Mouse (Mus musculus) lung, adult 18-20 months (tissue): ENCODE results near the gene Gmfg.
A peak's percentile ranks its signal among the peaks of the same experiment; 100 is the strongest.

Experiments
- DNase-seq, 2 experiments: peaks; one replicate each; pipeline ENCODE4 v3.0.0; 2022; ENCODE audit warnings: mixed read lengths in 2 of 2

Gmfg gene

DNA sequence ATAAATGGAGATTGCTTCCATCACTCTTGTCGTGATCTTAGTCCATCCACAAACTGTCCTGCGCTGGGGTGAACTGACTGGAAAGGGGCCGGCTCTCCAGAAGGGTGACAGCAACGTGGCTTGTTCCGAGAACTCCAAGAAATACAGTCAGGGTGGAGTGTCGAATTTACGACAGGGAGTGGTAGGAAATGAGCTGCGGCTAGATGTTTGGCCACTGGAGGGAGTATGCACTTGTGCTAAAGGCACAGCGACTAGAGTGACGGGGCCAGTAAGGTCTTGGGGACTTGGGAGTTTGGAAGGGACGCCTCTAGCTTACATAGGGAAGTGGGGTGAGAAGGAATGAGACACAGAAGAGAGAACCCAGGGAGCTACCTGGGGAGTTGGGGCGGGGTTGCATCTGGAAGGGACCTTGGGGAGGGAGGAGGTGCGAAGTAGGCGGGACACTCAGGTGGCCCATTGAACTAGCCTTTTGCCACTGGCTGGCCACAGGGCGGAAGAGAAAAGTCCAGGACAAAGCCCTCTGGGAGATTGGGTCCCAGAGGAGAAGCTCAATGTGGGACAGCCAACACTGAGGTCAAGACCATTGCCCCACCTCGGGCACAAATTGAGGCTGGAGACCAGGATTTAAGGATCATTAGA lies at the start of gene Gmfg:
TSS of gene Gmfg (plus strand) at position 516 of the 639 bp plus-strand sequence.
- peak; percentile 90 to 92 for DNase-seq

DNA sequence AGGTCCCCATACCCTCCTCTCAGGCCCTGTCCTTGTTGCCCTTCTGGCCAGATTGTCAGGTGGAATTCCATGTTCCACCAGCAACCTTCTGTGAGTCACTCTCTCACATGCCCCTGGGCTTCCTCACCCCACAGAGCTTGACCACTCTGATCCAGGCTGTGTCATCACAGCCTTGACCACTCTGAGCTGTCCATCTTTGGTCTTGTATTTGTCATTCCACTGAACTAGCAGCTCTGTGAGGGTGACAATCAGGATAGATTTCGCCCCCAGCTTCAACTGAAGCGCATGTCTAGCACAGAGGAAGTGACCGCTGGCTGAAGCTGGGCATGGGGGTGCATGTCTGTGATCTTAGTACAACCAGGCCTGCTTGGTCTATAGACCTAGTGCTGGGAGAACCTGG lies 46.9 kb upstream of the Gmfg start:
- no peak for DNase-seq

DNA sequence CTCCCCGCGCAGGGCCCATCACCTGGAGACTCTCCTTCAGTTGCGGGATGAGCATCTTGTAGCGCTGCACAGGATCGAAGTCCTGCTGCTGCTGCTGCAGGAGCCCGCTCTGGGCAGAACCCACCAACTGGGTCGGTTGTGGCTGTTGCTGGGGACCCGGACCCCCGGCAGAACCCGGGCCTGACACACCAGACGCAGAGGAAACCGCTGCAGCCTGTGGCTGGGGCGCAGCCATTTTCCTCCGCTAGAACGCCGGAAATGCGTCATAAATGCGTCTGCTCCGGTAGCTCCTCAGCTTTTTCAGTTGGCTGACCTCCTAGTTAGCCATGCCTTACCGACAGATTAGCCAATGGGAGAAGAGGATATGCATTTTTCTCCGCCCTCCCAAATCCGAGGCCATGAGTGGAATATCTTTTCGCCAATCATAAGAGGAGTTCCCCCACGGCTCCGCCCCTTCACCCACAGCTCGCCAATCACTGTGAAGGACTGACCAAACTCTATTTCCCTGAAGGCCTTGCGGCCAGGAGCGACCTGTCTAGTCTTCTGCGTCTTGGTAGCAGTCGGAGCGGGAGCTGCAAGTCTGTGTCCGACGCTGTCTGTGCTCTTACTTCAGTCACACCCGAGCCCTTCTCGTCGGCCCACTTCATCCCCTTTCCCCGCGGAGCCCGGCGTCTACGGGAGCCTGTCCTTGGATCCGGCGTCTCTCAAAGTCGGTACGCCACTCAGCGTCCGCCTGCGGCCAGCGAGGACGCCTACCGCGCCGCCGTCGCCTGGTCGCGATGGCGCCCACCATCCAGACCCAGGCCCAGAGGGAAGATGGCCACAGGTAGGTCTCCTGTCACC lies 44.6 kb upstream of the Gmfg start, which contains the start of the genes Med29 and Paf1:
TSS of gene Med29 (minus strand) at position 280 of the 843 bp plus-strand sequence.
TSS of gene Paf1 (plus strand) at position 523 of the 843 bp plus-strand sequence.
- DNase-seq: peak; percentile 99

DNA sequence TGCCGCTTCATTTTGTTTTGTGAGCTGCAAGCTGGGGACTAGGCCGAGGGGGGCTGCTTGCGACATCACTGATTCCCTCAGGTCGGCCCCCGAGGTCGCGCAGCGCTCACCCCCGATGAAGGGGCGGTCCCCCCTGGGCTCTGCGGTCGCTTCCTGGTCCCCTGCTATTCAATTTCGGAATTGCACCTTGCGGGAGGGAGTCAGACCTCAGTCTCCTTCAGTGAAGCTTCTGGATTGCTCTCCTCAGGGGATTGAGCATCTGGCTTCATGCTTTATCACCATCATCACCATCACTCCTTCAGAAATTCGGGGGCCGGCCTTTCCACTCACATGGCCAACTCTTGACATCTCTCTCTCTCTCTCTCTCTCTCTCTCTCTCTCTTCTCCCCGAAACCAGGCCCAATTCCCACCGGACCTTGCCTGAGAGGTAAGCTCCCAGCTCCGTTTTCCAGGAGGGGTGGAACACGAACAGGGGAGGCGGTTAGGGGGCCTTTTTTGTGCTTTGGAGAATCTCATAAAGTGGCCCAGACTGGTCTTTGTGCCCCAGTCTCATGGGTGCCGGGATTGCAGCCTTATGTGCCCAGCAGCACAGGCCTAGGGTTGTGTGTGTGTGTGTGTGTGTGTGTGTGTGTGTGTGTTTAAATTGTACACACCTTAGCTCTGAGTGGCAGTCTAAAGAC lies 43.8 kb upstream of the Gmfg start:
- no peak for DNase-seq

DNA sequence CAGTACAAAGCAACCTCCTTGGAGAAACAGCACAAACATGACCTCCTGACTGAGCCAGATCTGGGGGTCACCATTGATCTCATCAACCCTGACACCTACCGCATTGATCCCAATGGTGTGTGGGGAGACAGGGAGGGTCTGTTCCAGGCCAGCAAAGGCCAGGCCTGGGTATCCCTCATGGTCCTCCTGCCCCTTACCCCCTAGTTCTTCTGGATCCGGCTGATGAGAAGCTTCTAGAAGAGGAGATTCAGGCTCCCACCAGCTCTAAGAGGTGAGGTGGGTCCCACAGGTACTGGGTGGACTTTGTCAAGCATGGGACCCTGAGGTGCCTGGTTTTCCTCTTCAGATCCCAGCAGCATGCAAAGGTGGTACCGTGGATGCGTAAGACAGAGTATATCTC lies 41.8 kb upstream of the Gmfg start:
- no peak for DNase-seq

DNA sequence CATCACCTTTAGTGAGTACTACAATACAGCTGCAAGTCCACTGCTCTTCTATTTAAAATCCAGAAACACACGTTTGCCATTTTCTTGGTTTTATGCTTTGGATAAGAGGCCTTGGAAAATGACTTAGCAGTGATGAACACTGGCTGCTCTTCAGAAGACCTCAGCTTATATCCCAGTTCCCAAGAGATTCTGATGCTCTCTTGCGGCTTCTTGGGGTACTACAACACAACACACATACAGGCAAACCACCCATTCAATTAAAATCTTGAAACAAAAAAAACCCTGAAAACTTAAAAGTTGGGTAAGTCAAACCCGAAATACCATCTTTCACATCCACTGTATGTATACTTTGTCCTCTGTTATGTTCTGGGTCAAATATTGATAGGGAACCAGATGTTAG lies 39.2 kb upstream of the Gmfg start:
- DNase-seq: no peak

DNA sequence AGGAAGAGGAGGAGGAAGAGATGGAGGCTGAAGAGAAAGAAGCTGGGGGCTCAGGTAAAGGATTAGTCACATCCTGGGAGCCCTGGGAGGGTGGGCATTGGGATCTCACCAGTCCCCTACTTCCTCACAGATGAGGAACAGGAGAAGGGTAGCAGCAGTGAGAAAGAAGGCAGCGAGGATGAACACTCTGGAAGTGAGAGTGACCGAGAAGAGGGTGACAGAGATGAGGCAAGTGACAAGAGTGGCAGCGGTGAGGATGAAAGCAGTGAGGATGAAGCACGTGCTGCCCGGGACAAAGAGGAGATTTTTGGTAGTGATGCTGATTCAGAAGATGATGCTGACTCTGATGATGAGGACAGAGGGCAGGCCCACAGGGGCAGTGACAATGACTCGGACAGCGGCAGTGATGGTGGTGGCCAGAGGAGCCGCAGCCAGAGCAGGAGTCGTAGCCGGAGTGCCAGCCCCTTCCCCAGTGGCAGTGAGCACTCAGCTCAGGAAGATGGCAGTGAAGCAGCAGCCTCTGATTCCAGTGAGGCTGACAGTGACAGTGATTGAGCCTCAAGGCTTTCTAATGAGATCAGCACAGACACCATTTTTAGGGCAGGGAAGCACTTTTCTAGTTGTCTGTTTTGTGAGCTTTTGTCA lies 38.4 kb upstream of the Gmfg start:
- DNase-seq: no peak

DNA sequence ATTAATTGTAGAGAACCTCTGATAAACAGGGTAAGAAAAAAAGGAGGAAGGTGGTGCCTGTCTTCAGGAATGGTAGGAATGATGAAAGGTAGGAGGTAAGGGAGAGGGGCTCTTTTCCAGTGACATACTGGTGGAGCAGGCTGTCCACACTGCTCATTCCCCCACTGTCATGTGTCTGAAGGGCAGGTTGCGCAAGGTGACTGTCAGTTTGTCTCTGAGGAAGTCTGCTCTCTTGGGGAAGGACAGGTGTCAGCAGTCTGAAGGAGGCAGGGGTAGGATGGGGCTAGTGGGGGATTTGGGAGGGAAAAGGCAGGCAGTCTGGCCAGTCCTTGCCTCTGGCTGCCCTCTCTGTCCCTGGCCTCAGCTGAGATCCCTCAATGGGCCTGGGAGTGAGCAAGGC lies 36.2 kb upstream of the Gmfg start:
- no peak for DNase-seq

DNA sequence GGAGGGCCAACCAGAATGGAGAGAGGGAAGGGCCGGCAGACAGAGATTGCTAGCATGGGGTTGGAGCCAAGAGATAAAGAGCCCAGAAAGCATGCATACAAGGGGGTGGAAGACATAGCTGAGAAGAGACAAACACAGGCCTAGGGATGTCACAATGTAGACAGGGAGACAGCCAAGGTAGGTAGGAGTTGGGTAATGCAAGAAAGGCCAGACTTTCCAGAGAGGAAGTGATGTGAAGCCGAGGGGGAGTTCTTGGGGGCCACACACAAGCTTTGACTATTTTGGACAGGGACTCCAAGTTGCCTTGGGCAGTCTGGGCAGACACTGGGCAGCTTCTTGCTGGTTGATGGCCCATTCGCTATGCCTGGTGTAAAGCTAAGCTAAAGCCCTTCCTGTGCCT lies 35.3 kb upstream of the Gmfg start:
- DNase-seq: no peak

DNA sequence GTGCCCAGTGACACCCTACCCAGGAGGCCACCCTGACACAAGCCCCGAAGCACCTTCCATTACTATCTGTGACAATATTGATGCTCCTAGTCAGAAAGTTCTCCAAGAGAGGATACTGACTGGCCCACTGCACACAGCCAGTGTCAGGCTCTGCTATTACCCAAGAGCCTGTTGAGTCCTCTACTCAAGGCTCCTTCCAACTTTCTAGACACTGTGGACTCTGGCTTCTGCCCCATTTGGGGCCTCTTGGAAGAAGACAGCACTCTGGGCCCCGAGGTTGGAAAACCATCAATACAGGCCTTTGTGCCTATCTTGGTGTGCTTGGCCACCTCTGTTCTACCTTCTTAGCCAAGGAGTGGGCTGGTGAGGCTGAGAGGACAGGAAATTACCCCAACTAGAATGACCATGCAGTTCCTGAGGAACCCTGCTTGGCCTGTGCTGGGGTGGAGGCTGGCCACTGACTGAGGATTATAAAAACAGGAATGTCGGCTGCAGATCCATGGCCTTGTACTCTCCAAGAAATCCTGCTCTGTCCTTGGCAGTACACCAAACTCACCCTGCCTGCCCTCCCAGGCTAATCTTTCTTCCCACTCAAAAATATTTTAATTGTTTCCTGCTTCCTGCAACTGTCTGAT lies 26.3 kb upstream of the Gmfg start:
- peak; percentile 60 to 72 for DNase-seq

DNA sequence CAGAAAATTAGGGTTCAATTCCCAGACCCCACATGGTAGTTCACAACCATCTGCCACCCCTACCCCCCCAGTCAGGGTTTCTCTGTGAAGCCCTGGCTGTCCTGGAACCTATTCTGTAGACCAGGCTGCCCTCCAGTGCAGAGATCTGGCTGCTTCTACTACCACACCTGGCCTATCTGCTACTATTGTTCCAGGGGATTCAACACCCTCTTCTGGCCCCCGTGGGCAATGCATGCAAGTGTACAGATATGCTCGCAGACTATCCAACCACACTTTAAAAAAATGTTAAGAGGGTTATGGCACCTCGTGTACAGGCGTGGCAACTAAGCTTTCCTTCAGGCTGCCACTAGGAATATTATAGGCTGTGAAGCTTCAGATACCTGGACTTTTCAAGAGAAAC lies 24.4 kb upstream of the Gmfg start:
- no peak for DNase-seq

DNA sequence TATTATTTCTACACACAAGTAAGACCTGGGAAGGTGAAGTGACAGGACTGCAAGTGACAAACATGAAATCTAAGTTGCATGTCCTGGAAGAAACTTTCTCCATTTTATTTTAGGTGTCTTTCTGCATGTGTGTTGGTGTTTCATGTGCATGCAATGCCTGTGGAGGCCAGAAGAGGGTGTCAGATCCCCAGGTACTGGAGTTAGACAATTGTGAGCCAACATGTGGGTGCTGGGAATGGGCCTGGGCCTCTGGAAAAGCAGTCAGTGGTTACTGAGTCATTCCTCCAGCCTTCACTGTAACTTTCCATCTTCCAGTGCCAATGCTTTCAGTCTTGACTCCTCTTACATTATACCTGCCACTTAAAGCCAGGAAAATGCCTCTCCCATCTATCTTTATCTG lies 19.9 kb upstream of the Gmfg start:
- DNase-seq: no peak

DNA sequence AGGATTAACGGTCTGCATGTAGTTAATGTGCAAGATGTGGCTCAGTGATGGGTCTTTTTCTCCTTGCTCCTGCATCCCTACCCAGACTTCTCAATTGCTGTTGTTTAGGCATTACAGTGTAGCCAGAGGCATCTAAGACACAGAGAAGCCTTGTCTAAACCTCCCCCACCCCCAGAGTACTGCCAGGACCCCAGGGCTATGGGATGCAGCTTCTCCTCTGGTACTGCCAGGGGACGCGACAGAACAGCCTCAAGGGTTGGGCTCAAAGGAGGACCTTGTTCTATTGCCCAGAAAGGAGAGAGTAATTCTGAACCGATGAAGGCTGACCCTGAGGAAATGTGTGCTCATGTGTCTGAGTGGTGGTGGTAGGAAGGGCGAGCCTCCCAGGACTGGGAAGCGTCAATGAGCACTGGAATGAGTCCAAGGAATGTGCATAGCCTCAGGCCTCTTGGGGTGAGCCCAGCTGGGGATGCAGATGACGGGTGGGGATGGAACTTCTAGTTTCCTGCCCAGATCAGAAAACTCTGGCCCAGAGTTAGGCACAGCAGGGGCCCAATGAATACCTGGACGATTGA lies 19.1 kb upstream of the Gmfg start:
- peak; percentile 57 to 75 for DNase-seq

DNA sequence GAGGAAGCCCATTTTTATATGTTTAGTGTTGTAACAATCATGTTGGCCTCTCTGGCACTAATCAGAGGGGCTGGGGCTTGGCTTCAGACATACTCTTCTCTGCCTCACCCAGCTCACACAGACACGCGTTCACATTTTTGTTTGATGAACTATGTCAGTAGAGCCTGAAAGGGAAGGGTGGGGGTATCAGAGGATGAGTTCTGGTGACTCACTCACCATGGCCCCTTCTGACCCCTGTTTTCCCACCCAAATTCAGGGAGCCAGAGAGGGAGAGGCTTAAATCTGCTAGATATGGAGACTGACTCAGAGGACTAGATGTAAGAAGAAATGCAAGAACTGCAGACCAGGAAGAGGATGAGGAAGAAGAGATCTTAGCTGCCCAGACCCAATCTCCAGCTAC lies 17.8 kb upstream of the Gmfg start:
- no peak for DNase-seq

DNA sequence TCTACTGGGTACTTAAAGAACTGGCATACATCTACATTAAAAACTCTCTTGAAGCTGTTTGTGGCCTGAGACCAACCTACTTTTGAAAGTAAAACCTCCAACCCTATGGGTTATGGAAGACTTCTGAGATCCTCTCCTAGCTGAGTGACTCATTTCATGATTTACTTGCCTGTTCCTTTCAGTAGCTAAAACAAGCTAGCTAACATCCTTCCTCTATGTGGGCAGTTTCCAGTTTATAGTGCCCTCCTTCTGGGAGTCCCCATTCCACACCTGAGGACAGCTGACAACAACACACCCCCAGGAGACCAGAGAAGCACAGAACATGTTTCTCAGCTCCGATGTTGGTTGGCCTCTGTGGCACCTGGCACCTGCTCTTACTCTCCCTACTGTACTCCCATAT lies 14.2 kb upstream of the Gmfg start:
- DNase-seq: no peak

DNA sequence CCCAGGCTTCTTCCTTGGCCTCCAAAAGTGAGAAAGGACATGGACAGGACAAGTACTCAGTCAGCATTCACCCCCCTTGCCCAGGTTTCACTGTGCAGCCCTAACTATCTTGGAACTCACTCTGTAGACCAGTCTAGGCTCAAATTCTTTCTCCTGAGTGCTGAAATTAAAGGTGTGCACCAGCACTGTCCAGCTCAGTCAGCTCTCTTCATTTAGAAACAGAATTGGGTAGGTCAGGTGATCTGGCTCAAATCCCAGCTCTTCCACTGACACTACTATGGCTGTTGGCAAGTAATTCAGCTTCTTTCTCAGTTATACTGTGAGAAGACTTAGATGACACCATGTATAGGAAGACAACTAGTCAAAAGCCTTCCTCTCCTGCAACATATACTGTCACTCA lies 9.5 kb upstream of the Gmfg start:
- no peak for DNase-seq

DNA sequence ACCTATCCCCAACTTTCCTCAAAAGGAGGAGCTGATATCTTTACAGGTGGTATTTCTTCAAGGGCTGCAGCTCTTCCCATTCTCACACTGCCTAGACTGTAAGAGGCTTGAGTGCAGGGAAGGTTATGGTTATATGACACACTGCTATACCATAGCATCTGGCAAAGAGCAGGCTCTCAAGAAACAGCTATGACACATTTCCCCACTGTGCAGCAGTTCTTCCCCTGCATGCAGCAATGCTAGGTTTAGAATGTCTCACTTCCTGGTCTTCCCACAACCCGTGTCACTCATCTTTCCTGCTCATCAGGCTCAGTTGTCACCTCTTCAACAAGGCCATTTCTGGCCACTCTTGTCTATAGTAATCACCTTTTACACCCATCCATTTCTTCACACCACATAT lies 6.7 kb upstream of the Gmfg start:
- no peak for DNase-seq

DNA sequence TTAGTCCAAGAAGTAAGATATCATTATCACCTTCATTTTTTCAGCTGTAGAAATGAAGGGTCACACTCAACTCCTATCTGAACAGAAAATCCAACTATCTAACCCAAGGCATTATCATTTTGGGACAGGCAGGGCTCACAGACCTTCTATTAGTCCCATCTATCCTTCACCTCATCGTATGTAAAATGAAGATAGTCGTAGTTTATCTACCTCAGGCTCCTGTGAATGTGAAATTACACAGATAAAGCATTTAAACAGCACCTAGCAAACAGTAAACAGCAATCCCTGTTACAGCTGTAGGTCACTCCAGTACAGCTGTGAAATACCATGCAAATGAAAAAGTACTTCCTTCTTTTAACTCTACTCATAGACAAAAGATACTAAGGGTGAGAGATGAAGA lies 5.0 kb upstream of the Gmfg start:
- DNase-seq: no peak

DNA sequence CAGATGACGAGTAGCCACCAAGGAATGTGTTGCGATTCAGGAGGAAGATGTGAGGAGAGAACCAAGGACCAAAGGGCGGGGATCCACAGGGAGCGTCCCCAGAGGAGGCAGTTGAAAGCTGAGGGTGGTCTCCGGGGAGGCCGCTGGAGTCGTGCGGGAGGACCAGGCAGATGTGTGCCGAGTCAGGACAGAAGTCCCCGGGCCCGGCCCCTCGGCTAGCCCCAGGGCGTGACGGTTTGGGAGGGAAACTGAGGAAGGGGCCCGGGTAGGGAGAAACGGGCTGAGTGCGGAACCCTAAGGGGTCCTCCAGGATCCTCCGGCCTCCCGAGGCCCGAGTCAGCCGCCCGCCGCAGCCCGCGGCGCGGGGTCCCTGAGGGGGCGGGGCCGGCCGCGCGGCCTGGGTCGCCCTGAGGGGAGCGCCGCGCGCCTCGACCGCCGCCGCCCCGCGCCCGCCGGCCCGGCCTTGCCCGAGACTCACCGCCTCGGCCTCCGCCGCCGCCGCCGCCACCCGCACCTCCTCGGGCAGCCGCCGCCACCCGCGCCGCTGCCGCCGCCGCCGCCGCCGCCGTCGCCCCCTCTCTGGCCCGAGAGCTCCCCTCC lies 1.5 kb upstream of the Gmfg start:
- peak in 1 of 2 experiments; percentile 36 for DNase-seq

DNA sequence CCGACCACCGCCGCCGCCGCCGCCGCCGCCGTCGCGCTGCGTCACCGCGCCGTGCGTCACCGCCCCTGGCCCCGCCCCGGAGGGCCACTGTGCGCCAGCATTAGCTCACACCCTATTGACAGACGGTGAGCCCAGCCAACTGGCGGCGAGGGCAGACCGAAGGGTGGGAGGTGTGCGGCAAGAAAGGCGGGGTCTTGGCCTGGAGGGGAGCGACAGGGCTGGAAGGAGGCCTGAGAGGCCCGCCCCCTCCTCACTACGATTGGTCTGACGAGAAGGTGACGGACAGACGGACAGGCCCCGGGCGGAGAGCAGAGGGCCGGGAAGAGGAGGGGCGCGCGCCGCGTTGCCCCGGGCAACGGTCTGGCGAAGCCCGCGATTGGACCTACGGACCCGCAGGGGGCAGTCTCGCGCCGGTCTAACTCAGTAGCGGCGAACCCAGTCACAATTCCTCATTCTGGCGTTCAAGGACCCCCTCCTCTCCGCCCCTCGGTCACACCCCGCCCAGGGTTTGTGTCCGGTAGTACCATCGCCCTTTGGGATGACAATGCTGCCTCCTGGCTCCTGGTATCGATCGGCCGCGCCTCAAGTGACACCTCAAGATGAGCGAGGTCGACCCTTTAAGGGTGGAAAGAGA lies 859 bp upstream of the Gmfg start:
- DNase-seq: peak; percentile 100

DNA sequence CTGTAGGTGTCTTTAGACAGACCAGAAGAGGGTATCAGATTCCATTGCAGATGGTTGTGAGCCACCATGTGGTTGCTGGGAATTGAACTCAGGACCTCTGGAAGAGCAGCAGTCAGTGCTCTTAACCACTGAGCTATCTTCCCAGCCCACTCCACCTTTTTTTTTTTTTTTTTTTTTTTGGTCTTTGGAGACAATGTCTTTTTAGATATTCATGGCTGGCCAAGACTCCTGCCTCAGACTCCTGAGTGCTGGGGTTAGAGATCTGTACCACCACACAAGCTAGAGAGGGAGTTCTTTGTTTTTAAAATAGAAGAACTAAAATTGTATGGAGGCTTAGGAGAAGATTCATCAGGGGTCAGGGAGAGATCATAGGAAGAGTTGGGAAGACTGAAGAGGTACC lies 717 bp downstream of the Gmfg start:
- DNase-seq: no peak
